Mouse (Mus musculus) bone marrow, adult 2 months (tissue): ENCODE measurements around the gene Cebpb. TPM values are rescaled to one million over a fixed set of nuclear protein-coding genes. Genes with fewer than 3 reads are reported as not detected.

Experiments
- H3K27ac ChIP-seq: fragments of 200-500 bp; 2 replicates; pipeline ENCODE4 v1.5.1; 2012; ENCODE audit warnings: low read depth, mild to moderate bottlenecking, control low read depth, inconsistent platforms, low read length; ENCODE audit not compliant: control insufficient read depth, poor library complexity, insufficient read depth
- H3K4me1 ChIP-seq: fragments of 200-500 bp; 2 replicates; pipeline ENCODE4 v1.6.1; 2011; ENCODE audit warnings: low read length; ENCODE audit not compliant: control insufficient read depth, insufficient read depth
- H3K4me3 ChIP-seq: fragments of 200-500 bp; replicated peaks from 2 replicates; pipeline ENCODE3; 2011; ENCODE audit warnings: mild to moderate bottlenecking, low read depth, low read length, control low read depth; ENCODE audit not compliant: control insufficient read depth
- CTCF ChIP-seq: fragments of 200-500 bp; IDR thresholded peaks from 2 replicates; pipeline ENCODE4 v1.5.1; 2011; ENCODE audit warnings: low read length, control low read depth; ENCODE audit not compliant: control insufficient read depth, insufficient read depth
- POLR2A ChIP-seq: fragments of 200-500 bp; IDR thresholded peaks from 2 replicates; pipeline ENCODE4 v1.6.1; 2011; ENCODE audit warnings: low read depth, mild to moderate bottlenecking, control low read depth, low read length, borderline replicate concordance; ENCODE audit not compliant: control insufficient read depth
- WGBS: fragments of 180-500 bp; shearing (Covaris S2); methylation state at CpG from one replicate; pipeline ENCODE4 v1.1.7; 2018; 5-methylcytosine and 5-hydroxymethylcytosine counted together
- polyA plus RNA-seq: library from polyadenylated mRNA; stranded (reverse); fragments of >200 nt; gene quantifications from 2 replicates; pipeline ENCODE4 v1.2.4, GENCODE M21; 2011; ENCODE audit warnings: low replicate concordance; ENCODE audit not compliant: missing spikeins, insufficient read depth, insufficient read length

The Cebpb gene
- polyA plus RNA-seq, 1 experiment, result 19.5 TPM

- H3K27ac ChIP-seq, result peak overlapping the region; percentile 61
- WGBS, result 3% methylated on average over 1 of the region's 1 CpGs
- TF ChIP-seq POLR2A (no peak), CTCF (no peak)
- no peak overlapping the region for H3K4me3 ChIP-seq
- H3K4me1 ChIP-seq, result peaks cover 9% of the 10 kb centered on the region
These were observed 28.5 kb downstream of the Cebpb start for GRCm38 (mm10) chr2:167717208-167717607.

GRCm38 (mm10) chr2:167719520-167719919 lies 30.8 kb downstream of the Cebpb start:
- peaks cover 5% of the 10 kb centered on the region for H3K4me1 ChIP-seq
- no peak overlapping the region for H3K27ac ChIP-seq
- no peak for TF ChIP-seq POLR2A
- no peak overlapping the region for H3K4me3 ChIP-seq
- 75% methylated on average over 4 of the region's 4 CpGs for WGBS

GRCm38 (mm10) chr2:167721159-167721882 lies 32.6 kb downstream of the Cebpb start:
- H3K4me1 ChIP-seq, result peaks cover 3% of the 10 kb centered on the region
- no peak overlapping the region for H3K4me3 ChIP-seq
- WGBS, result 72% methylated on average over 11 of the region's 11 CpGs
- no peak overlapping the region for H3K27ac ChIP-seq
- TF ChIP-seq CTCF (no peak), POLR2A (no peak)

GRCm38 (mm10) chr2:167722538-167722937 lies 33.8 kb downstream of the Cebpb start:
- Histone ChIP-seq H3K4me3 (no peak overlapping the region), H3K4me1 (no peaks in the 10 kb centered on the region; the same call in 1 of the 2 replicates), H3K27ac (no peak overlapping the region)
- TF ChIP-seq CTCF (no peak), POLR2A (no peak)
- WGBS, result 81% methylated on average over 6 of the region's 6 CpGs

GRCm38 (mm10) chr2:167723589-167724206 lies 35.0 kb downstream of the Cebpb start:
- Histone ChIP-seq H3K4me3 (no peak overlapping the region), H3K4me1 (no peaks in the 10 kb centered on the region; the same call in 1 of the 2 replicates), H3K27ac (no peak overlapping the region)
- TF ChIP-seq POLR2A (no peak), CTCF (no peak)
- 28% methylated on average over 11 of the region's 11 CpGs for WGBS

GRCm38 (mm10) chr2:167725879-167726278 lies 37.2 kb downstream of the Cebpb start:
- H3K4me3 ChIP-seq, result no peak overlapping the region
- no peak overlapping the region for H3K27ac ChIP-seq
- no peaks in the 10 kb centered on the region; the same call in 1 of the 2 replicates for H3K4me1 ChIP-seq
- no peak for TF ChIP-seq CTCF
- no peak for TF ChIP-seq POLR2A
- 86% methylated on average over 10 of the region's 10 CpGs for WGBS

GRCm38 (mm10) chr2:167727161-167727560 lies 38.4 kb downstream of the Cebpb start:
- no peak overlapping the region for H3K27ac ChIP-seq
- TF ChIP-seq POLR2A, result no peak
- no peak for TF ChIP-seq CTCF
- H3K4me1 ChIP-seq, result no peaks in the 10 kb centered on the region; the same call in 1 of the 2 replicates
- 8% methylated on average over 13 of the region's 13 CpGs for WGBS
- H3K4me3 ChIP-seq, result no peak overlapping the region

GRCm38 (mm10) chr2:167730036-167730435 lies 41.3 kb downstream of the Cebpb start:
- H3K4me1 ChIP-seq, result no peaks in the 10 kb centered on the region; the same call in 1 of the 2 replicates
- H3K27ac ChIP-seq, result no peak overlapping the region
- no peak for TF ChIP-seq CTCF
- no peak for TF ChIP-seq POLR2A
- no peak overlapping the region for H3K4me3 ChIP-seq
- WGBS, result 79% methylated on average over 7 of the region's 7 CpGs
